Mouse (Mus musculus) lung, postnatal 0 days (tissue): ENCODE data around the gene Arpc2.

Source experiments
- CTCF ChIP-seq: IDR thresholded peaks from 2 replicates; pipeline ENCODE4 v1.5.1; 2016; ENCODE audit warnings: antibody characterized with exemption, mild to moderate bottlenecking
- EP300 ChIP-seq: IDR thresholded peaks from 2 replicates; pipeline ENCODE4 v1.6.1; 2016; ENCODE audit warnings: antibody characterized with exemption, mild to moderate bottlenecking, control low read depth

- TF ChIP-seq CTCF (peak; percentile 90), EP300 (no peak)
These were observed 30.0 kb upstream of the Arpc2 start for GRCm38 (mm10) chr1:74205881-74206280.
